Mouse (Mus musculus): ENCODE data around the gene 4930404H24Rik.

GRCm38 (mm10) chr2:153481861-153482120, 10.8 kb upstream of the 4930404H24Rik start:
- TF ChIP-seq EP300 (optimal IDR thresholded peaks at IDR 0.05) (no peak), CTCF (IDR thresholded peaks at IDR 0.05; ENCODE audit: low read depth) (no peak)
